Mouse (Mus musculus) embryo, embryonic 10 days (tissue): ENCODE results near the gene Prex1.

ENCODE experiments used
- DNase-seq: peaks from one replicate; pipeline ENCODE4 v3.0.0-alpha.2; 2015; ENCODE audit warnings: low spot score

The Prex1 gene

GRCm38 (mm10) chr2:166602948-166603347 lies 110.7 kb downstream of the Prex1 start:
- DNase-seq, result no peak

- no peak for DNase-seq
These were observed 112.2 kb downstream of the Prex1 start for GRCm38 (mm10) chr2:166601420-166601819.

- no peak for DNase-seq
These were observed 115.0 kb downstream of the Prex1 start for GRCm38 (mm10) chr2:166598453-166599155.

GRCm38 (mm10) chr2:166597763-166598162 lies 115.9 kb downstream of the Prex1 start:
- DNase-seq, result no peak

- DNase-seq, result peak; percentile 79
These were observed 121.4 kb downstream of the Prex1 start for GRCm38 (mm10) chr2:166592034-166592912.

GRCm38 (mm10) chr2:166584491-166584890 lies 129.1 kb downstream of the Prex1 start:
- DNase-seq, result no peak

- no peak for DNase-seq
These were observed 130.3 kb downstream of the Prex1 start for GRCm38 (mm10) chr2:166583292-166583691.

- no peak for DNase-seq
These were observed 131.6 kb downstream of the Prex1 start for GRCm38 (mm10) chr2:166581881-166582583.

GRCm38 (mm10) chr2:166579793-166580192 lies 133.8 kb downstream of the Prex1 start:
- no peak for DNase-seq

- DNase-seq, result no peak
These were observed 134.3 kb downstream of the Prex1 start for GRCm38 (mm10) chr2:166579361-166579760.

GRCm38 (mm10) chr2:166575419-166575818 lies 138.2 kb downstream of the Prex1 start:
- no peak for DNase-seq

- peak; percentile 77 for DNase-seq
These were observed 138.7 kb downstream of the Prex1 start for GRCm38 (mm10) chr2:166574934-166575333.

- no peak for DNase-seq
These were observed 140.0 kb downstream of the Prex1 start for GRCm38 (mm10) chr2:166573621-166574020.

GRCm38 (mm10) chr2:166572297-166572696 lies 141.3 kb downstream of the Prex1 start:
- no peak for DNase-seq

- DNase-seq, result no peak
These were observed 144.4 kb downstream of the Prex1 start for GRCm38 (mm10) chr2:166569182-166569581.

GRCm38 (mm10) chr2:166565503-166565902 lies 148.1 kb downstream of the Prex1 start:
- DNase-seq, result no peak

GRCm38 (mm10) chr2:166564455-166564854 lies 149.2 kb downstream of the Prex1 start:
- DNase-seq, result peak; percentile 89

- DNase-seq, result peak; percentile 94
These were observed 149.7 kb downstream of the Prex1 start for GRCm38 (mm10) chr2:166563890-166564289.

- no peak for DNase-seq
These were observed 150.6 kb downstream of the Prex1 start for GRCm38 (mm10) chr2:166563076-166563475.

GRCm38 (mm10) chr2:166561781-166562180 lies 151.9 kb downstream of the Prex1 start:
- no peak for DNase-seq

- no peak for DNase-seq
These were observed 152.8 kb downstream of the Prex1 start for GRCm38 (mm10) chr2:166560826-166561225.

- peak; percentile 80 for DNase-seq
These were observed 154.1 kb downstream of the Prex1 start for GRCm38 (mm10) chr2:166559531-166559930.
